Mouse (Mus musculus) lung, postnatal 0 days (tissue): Measurements from ENCODE around the gene Tmem231.

Experiments used
- CTCF ChIP-seq: IDR thresholded peaks from 2 replicates; pipeline ENCODE4 v1.5.1; 2016; ENCODE audit warnings: antibody characterized with exemption, mild to moderate bottlenecking
- EP300 ChIP-seq: IDR thresholded peaks from 2 replicates; pipeline ENCODE4 v1.6.1; 2016; ENCODE audit warnings: antibody characterized with exemption, mild to moderate bottlenecking, control low read depth

DNA sequence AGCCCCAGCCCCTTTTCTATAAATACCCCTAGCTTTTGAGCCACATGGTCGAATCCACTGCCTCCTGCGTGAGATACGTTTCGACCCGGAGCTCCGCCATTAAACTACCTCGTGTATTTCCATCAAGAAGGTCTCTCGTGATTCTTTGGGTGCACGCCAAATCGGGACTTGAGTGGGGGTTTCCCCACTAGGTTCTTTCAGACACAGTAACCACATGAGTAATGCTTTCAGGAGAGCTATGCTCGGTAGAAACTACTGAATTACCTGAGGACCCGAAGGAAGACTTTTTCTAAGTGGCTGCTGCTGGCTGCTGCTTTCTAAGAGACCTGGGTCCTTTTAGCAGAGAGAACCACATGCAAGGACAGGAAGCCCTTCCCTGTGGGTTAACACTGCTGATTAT is 40.5 kb upstream of the Tmem231 start:
- TF ChIP-seq CTCF (no peak), EP300 (no peak)
